Mouse (Mus musculus): ENCODE results near the gene Enkur. TPM values are rescaled to one million over a fixed set of nuclear protein-coding genes. Genes with fewer than 3 reads are reported as not detected.

The Enkur gene
- polyA plus RNA-seq, 1 experiment = 41.4 TPM

GRCm38 (mm10) chr2:21235844-21236386, 30.8 kb upstream of the Enkur start:
- no peaks in the 10 kb centered on the region for H3K27me3 ChIP-seq (ENCODE audit: control insufficient read depth, insufficient read depth, low read length)
- no peak overlapping the region for H3K27ac ChIP-seq (ENCODE audit: control insufficient read depth, insufficient read depth, low read depth, low read length)
- no peaks in the 10 kb centered on the region for H3K36me3 ChIP-seq (ENCODE audit: control insufficient read depth, insufficient read depth, low read length)
- no peaks in the 10 kb centered on the region for H3K4me1 ChIP-seq (ENCODE audit: control insufficient read depth, insufficient read depth, low read length)
- H3K4me3 ChIP-seq (ENCODE audit: control insufficient read depth, low read depth, low read length) = no peak overlapping the region
- no peak for TF ChIP-seq CTCF (IDR thresholded peaks at IDR 0.05; ENCODE audit: control insufficient read depth, insufficient read depth, insufficient replicate concordance, low read depth, low read length)
- TF ChIP-seq POLR2A (IDR thresholded peaks at IDR 0.05; ENCODE audit: control insufficient read depth, low read depth, low read length) = no peak

GRCm38 (mm10) chr2:21234871-21235648, 29.9 kb upstream of the Enkur start:
- Histone ChIP-seq H3K27ac (ENCODE audit: control insufficient read depth, insufficient read depth, low read depth, low read length) (no peak overlapping the region), H3K4me3 (ENCODE audit: control insufficient read depth, low read depth, low read length) (no peak overlapping the region), H3K36me3 (ENCODE audit: control insufficient read depth, insufficient read depth, low read length) (no peaks in the 10 kb centered on the region), H3K4me1 (ENCODE audit: control insufficient read depth, insufficient read depth, low read length) (no peaks in the 10 kb centered on the region), H3K27me3 (ENCODE audit: control insufficient read depth, insufficient read depth, low read length) (no peaks in the 10 kb centered on the region)
- TF ChIP-seq CTCF (IDR thresholded peaks at IDR 0.05; ENCODE audit: control insufficient read depth, insufficient read depth, insufficient replicate concordance, low read depth, low read length) = no peak
- TF ChIP-seq POLR2A (IDR thresholded peaks at IDR 0.05; ENCODE audit: control insufficient read depth, low read depth, low read length) = no peak

GRCm38 (mm10) chr2:21231147-21231546, 26.0 kb upstream of the Enkur start:
- Histone ChIP-seq H3K4me3 (ENCODE audit: control insufficient read depth, low read depth, low read length) (no peak overlapping the region), H3K27ac (ENCODE audit: control insufficient read depth, insufficient read depth, low read depth, low read length) (no peak overlapping the region), H3K4me1 (ENCODE audit: control insufficient read depth, insufficient read depth, low read length) (no peaks in the 10 kb centered on the region), H3K36me3 (ENCODE audit: control insufficient read depth, insufficient read depth, low read length) (no peaks in the 10 kb centered on the region), H3K27me3 (ENCODE audit: control insufficient read depth, insufficient read depth, low read length) (no peaks in the 10 kb centered on the region)
- TF ChIP-seq CTCF (IDR thresholded peaks at IDR 0.05; ENCODE audit: control insufficient read depth, insufficient read depth, insufficient replicate concordance, low read depth, low read length) = no peak
- TF ChIP-seq POLR2A (IDR thresholded peaks at IDR 0.05; ENCODE audit: control insufficient read depth, low read depth, low read length) = no peak

- Histone ChIP-seq H3K27ac (ENCODE audit: control insufficient read depth, insufficient read depth, low read depth, low read length) (no peak overlapping the region), H3K27me3 (ENCODE audit: control insufficient read depth, insufficient read depth, low read length) (no peaks in the 10 kb centered on the region), H3K36me3 (ENCODE audit: control insufficient read depth, insufficient read depth, low read length) (no peaks in the 10 kb centered on the region), H3K4me3 (ENCODE audit: control insufficient read depth, low read depth, low read length) (no peak overlapping the region), H3K4me1 (ENCODE audit: control insufficient read depth, insufficient read depth, low read length) (no peaks in the 10 kb centered on the region)
- TF ChIP-seq POLR2A (IDR thresholded peaks at IDR 0.05; ENCODE audit: control insufficient read depth, low read depth, low read length) (no peak), CTCF (IDR thresholded peaks at IDR 0.05; ENCODE audit: control insufficient read depth, insufficient read depth, insufficient replicate concordance, low read depth, low read length) (no peak)
Observed at GRCm38 (mm10) chr2:21230276-21230675, 25.1 kb upstream of the Enkur start.

- no peaks in the 10 kb centered on the region for H3K4me1 ChIP-seq (ENCODE audit: control insufficient read depth, insufficient read depth, low read length)
- no peak for TF ChIP-seq CTCF (IDR thresholded peaks at IDR 0.05; ENCODE audit: control insufficient read depth, insufficient read depth, insufficient replicate concordance, low read depth, low read length)
- TF ChIP-seq POLR2A (IDR thresholded peaks at IDR 0.05; ENCODE audit: control insufficient read depth, low read depth, low read length) = no peak
- H3K36me3 ChIP-seq (ENCODE audit: control insufficient read depth, insufficient read depth, low read length) = no peaks in the 10 kb centered on the region
- no peak overlapping the region for H3K4me3 ChIP-seq (ENCODE audit: control insufficient read depth, low read depth, low read length)
- H3K27me3 ChIP-seq (ENCODE audit: control insufficient read depth, insufficient read depth, low read length) = no peaks in the 10 kb centered on the region
- H3K27ac ChIP-seq (ENCODE audit: control insufficient read depth, insufficient read depth, low read depth, low read length) = no peak overlapping the region
Observed at GRCm38 (mm10) chr2:21222453-21223384, 17.6 kb upstream of the Enkur start.

- Histone ChIP-seq H3K36me3 (ENCODE audit: control insufficient read depth, insufficient read depth, low read length) (peaks cover 3% of the 10 kb centered on the region), H3K27me3 (ENCODE audit: control insufficient read depth, insufficient read depth, low read length) (no peaks in the 10 kb centered on the region), H3K4me1 (ENCODE audit: control insufficient read depth, insufficient read depth, low read length) (no peaks in the 10 kb centered on the region), H3K4me3 (ENCODE audit: control insufficient read depth, low read depth, low read length) (no peak overlapping the region), H3K27ac (ENCODE audit: control insufficient read depth, insufficient read depth, low read depth, low read length) (no peak overlapping the region)
- TF ChIP-seq CTCF (IDR thresholded peaks at IDR 0.05; ENCODE audit: control insufficient read depth, insufficient read depth, insufficient replicate concordance, low read depth, low read length) (no peak), POLR2A (IDR thresholded peaks at IDR 0.05; ENCODE audit: control insufficient read depth, low read depth, low read length) (no peak)
Observed at GRCm38 (mm10) chr2:21215284-21215683, 10.1 kb upstream of the Enkur start.

- Histone ChIP-seq H3K4me3 (ENCODE audit: control insufficient read depth, low read depth, low read length) (no peak overlapping the region), H3K27ac (ENCODE audit: control insufficient read depth, insufficient read depth, low read depth, low read length) (no peak overlapping the region), H3K36me3 (ENCODE audit: control insufficient read depth, insufficient read depth, low read length) (peaks cover 3% of the 10 kb centered on the region), H3K27me3 (ENCODE audit: control insufficient read depth, insufficient read depth, low read length) (no peaks in the 10 kb centered on the region), H3K4me1 (ENCODE audit: control insufficient read depth, insufficient read depth, low read length) (no peaks in the 10 kb centered on the region)
- no peak for TF ChIP-seq POLR2A (IDR thresholded peaks at IDR 0.05; ENCODE audit: control insufficient read depth, low read depth, low read length)
Observed at GRCm38 (mm10) chr2:21214322-21214721, 9.2 kb upstream of the Enkur start.

Measured in testis, adult 2 months (tissue).